Mouse (Mus musculus): Measurements from ENCODE around the gene Ccdc137. TPM values are rescaled to one million over a fixed set of nuclear protein-coding genes. Genes with fewer than 3 reads are reported as not detected.
A peak's percentile ranks its signal among the peaks of the same experiment; 100 is the strongest.

Gene Ccdc137
- polyA plus RNA-seq, 1 experiment: 29.6 TPM

GRCm38 (mm10) chr11:120437152-120437856, 20.6 kb upstream of the Ccdc137 start, which contains the start of gene Nploc4:
Nploc4 (minus strand) TSS chr11:120437708.
- under 1% methylated on average over 71 of the region's 77 CpGs for WGBS
- TF ChIP-seq CTCF (IDR thresholded peaks at IDR 0.05; ENCODE audit: control insufficient read depth, insufficient read depth, low read length): peak; percentile 19; the same call in 1 of the 2 replicates
- TF ChIP-seq POLR2A (IDR thresholded peaks at IDR 0.05; ENCODE audit: borderline replicate concordance, control insufficient read depth, low read depth, low read length): peak; percentile 88

GRCm38 (mm10) chr11:120437857-120438385, 20.0 kb upstream of the Ccdc137 start:
- H3K4me3 ChIP-seq (replicated peaks; ENCODE audit: control insufficient read depth, low read depth, low read length): peak overlapping the region; percentile 89
- no peak overlapping the region; the same call in 1 of the 2 replicates for H3K27ac ChIP-seq (ENCODE audit: control insufficient read depth, insufficient read depth, low read depth, low read length, poor library complexity)
- 0 out of 2 replicates have a peak, but pooled peaks cover 2% of the 10 kb centered on the region for H3K4me1 ChIP-seq (ENCODE audit: control insufficient read depth, insufficient read depth, low read length)
- WGBS: 24% methylated on average over 12 of the region's 12 CpGs
- TF ChIP-seq CTCF (IDR thresholded peaks at IDR 0.05; ENCODE audit: control insufficient read depth, insufficient read depth, low read length) (no peak), POLR2A (IDR thresholded peaks at IDR 0.05; ENCODE audit: borderline replicate concordance, control insufficient read depth, low read depth, low read length) (no peak)

More at GRCm38 (mm10) chr11:120437152-120437856, 20.6 kb upstream of the Ccdc137 start, which contains the start of gene Nploc4:
- Histone ChIP-seq H3K27ac (ENCODE audit: control insufficient read depth, insufficient read depth, low read depth, low read length, poor library complexity) (peak within 1 kb of the TSS; percentile 88), H3K4me3 (replicated peaks; ENCODE audit: control insufficient read depth, low read depth, low read length) (peak within 1 kb of the TSS; percentile 89), H3K4me1 (ENCODE audit: control insufficient read depth, insufficient read depth, low read length) (0 out of 2 replicates have a peak, but pooled peaks cover 2% of the 10 kb centered on the region)

- 88% methylated on average over 3 of the region's 3 CpGs for WGBS
- no peak within 1 kb of the TSS for H3K4me3 ChIP-seq (replicated peaks; ENCODE audit: control insufficient read depth, low read depth, low read length)
- 0 out of 2 replicates have a peak, but pooled peaks cover 2% of the 10 kb centered on the region for H3K4me1 ChIP-seq (ENCODE audit: control insufficient read depth, insufficient read depth, low read length)
- H3K27ac ChIP-seq (ENCODE audit: control insufficient read depth, insufficient read depth, low read depth, low read length, poor library complexity): no peak within 1 kb of the TSS
- TF ChIP-seq POLR2A (IDR thresholded peaks at IDR 0.05; ENCODE audit: borderline replicate concordance, control insufficient read depth, low read depth, low read length) (no peak), CTCF (IDR thresholded peaks at IDR 0.05; ENCODE audit: control insufficient read depth, insufficient read depth, low read length) (no peak)
Measured at GRCm38 (mm10) chr11:120442344-120442743, 15.6 kb upstream of the Ccdc137 start, which contains the start of gene Tspan10. Tspan10 (plus strand) TSS chr11:120442644.

GRCm38 (mm10) chr11:120442765-120443280, 15.1 kb upstream of the Ccdc137 start:
- no peak for TF ChIP-seq CTCF (IDR thresholded peaks at IDR 0.05; ENCODE audit: control insufficient read depth, insufficient read depth, low read length)
- TF ChIP-seq POLR2A (IDR thresholded peaks at IDR 0.05; ENCODE audit: borderline replicate concordance, control insufficient read depth, low read depth, low read length): no peak
- H3K27ac ChIP-seq (ENCODE audit: control insufficient read depth, insufficient read depth, low read depth, low read length, poor library complexity): no peak overlapping the region
- H3K4me1 ChIP-seq (ENCODE audit: control insufficient read depth, insufficient read depth, low read length): 0 out of 2 replicates have a peak, but pooled peaks cover 2% of the 10 kb centered on the region
- 85% methylated on average over 3 of the region's 3 CpGs for WGBS
- H3K4me3 ChIP-seq (replicated peaks; ENCODE audit: control insufficient read depth, low read depth, low read length): no peak overlapping the region

GRCm38 (mm10) chr11:120444106-120444505, 13.8 kb upstream of the Ccdc137 start:
- Histone ChIP-seq H3K4me1 (ENCODE audit: control insufficient read depth, insufficient read depth, low read length) (0 out of 2 replicates have a peak, but pooled peaks cover 2% of the 10 kb centered on the region), H3K27ac (ENCODE audit: control insufficient read depth, insufficient read depth, low read depth, low read length, poor library complexity) (no peak overlapping the region), H3K4me3 (replicated peaks; ENCODE audit: control insufficient read depth, low read depth, low read length) (no peak overlapping the region)
- TF ChIP-seq POLR2A (IDR thresholded peaks at IDR 0.05; ENCODE audit: borderline replicate concordance, control insufficient read depth, low read depth, low read length) (no peak), CTCF (IDR thresholded peaks at IDR 0.05; ENCODE audit: control insufficient read depth, insufficient read depth, low read length) (no peak)
- 56% methylated on average over 6 of the region's 6 CpGs for WGBS

- 54% methylated on average over 3 of the region's 3 CpGs for WGBS
- TF ChIP-seq CTCF (IDR thresholded peaks at IDR 0.05; ENCODE audit: control insufficient read depth, insufficient read depth, low read length) (no peak), POLR2A (IDR thresholded peaks at IDR 0.05; ENCODE audit: borderline replicate concordance, control insufficient read depth, low read depth, low read length) (no peak)
- no peak overlapping the region for H3K27ac ChIP-seq (ENCODE audit: control insufficient read depth, insufficient read depth, low read depth, low read length, poor library complexity)
Measured at GRCm38 (mm10) chr11:120445475-120445874, 12.4 kb upstream of the Ccdc137 start.

GRCm38 (mm10) chr11:120447179-120447578, 10.7 kb upstream of the Ccdc137 start:
- H3K4me1 ChIP-seq (ENCODE audit: control insufficient read depth, insufficient read depth, low read length): peaks cover 4% of the 10 kb centered on the region
- H3K27ac ChIP-seq (ENCODE audit: control insufficient read depth, insufficient read depth, low read depth, low read length, poor library complexity): no peak overlapping the region
- H3K4me3 ChIP-seq (replicated peaks; ENCODE audit: control insufficient read depth, low read depth, low read length): no peak overlapping the region
- no peak for TF ChIP-seq POLR2A (IDR thresholded peaks at IDR 0.05; ENCODE audit: borderline replicate concordance, control insufficient read depth, low read depth, low read length)
- WGBS: 88% methylated on average over 7 of the region's 7 CpGs

More at GRCm38 (mm10) chr11:120445475-120445874, 12.4 kb upstream of the Ccdc137 start:
- H3K4me1 ChIP-seq (ENCODE audit: control insufficient read depth, insufficient read depth, low read length): no peaks in the 10 kb centered on the region
- H3K4me3 ChIP-seq (replicated peaks; ENCODE audit: control insufficient read depth, low read depth, low read length): no peak overlapping the region

GRCm38 (mm10) chr11:120452246-120452645, 5.7 kb upstream of the Ccdc137 start:
- peaks cover 10% of the 10 kb centered on the region for H3K4me1 ChIP-seq (ENCODE audit: control insufficient read depth, insufficient read depth, low read length)
- TF ChIP-seq CTCF (IDR thresholded peaks at IDR 0.05; ENCODE audit: control insufficient read depth, insufficient read depth, low read length) (no peak), POLR2A (IDR thresholded peaks at IDR 0.05; ENCODE audit: borderline replicate concordance, control insufficient read depth, low read depth, low read length) (no peak)
- 85% methylated on average over 3 of the region's 3 CpGs for WGBS
- no peak overlapping the region for H3K4me3 ChIP-seq (replicated peaks; ENCODE audit: control insufficient read depth, low read depth, low read length)
- H3K27ac ChIP-seq (ENCODE audit: control insufficient read depth, insufficient read depth, low read depth, low read length, poor library complexity): no peak overlapping the region

All from bone marrow, adult 2 months (tissue).